Mouse (Mus musculus) CH12.LX (cell line): ENCODE data around the gene Nup62.

Experiments used
- EP300 ChIP-seq: IDR thresholded peaks from 2 replicates; pipeline ENCODE4 v1.6.1; 2011; ENCODE audit warnings: low read length, improper control_type of control experiment
- ETS1 ChIP-seq: conservative IDR thresholded peaks from 2 replicates; pipeline ENCODE4 v1.6.1; 2012; ENCODE audit warnings: low read depth, mild to moderate bottlenecking, inconsistent platforms, low read length, improper control_type of control experiment, moderate library complexity
- KAT2A ChIP-seq: IDR thresholded peaks from 2 replicates; pipeline ENCODE4 v1.6.1; 2012; ENCODE audit warnings: low read length, improper control_type of control experiment, inconsistent platforms; ENCODE audit not compliant: insufficient replicate concordance
- NRF1 ChIP-seq: IDR thresholded peaks from 2 replicates; pipeline ENCODE4 v1.6.1; 2014; ENCODE audit warnings: low read depth, mild to moderate bottlenecking, inconsistent platforms, low read length, improper control_type of control experiment, moderate library complexity
- SIN3A ChIP-seq: IDR thresholded peaks from 2 replicates; pipeline ENCODE4 v1.6.1; 2012; ENCODE audit warnings: low read length, improper control_type of control experiment, inconsistent platforms

DNA sequence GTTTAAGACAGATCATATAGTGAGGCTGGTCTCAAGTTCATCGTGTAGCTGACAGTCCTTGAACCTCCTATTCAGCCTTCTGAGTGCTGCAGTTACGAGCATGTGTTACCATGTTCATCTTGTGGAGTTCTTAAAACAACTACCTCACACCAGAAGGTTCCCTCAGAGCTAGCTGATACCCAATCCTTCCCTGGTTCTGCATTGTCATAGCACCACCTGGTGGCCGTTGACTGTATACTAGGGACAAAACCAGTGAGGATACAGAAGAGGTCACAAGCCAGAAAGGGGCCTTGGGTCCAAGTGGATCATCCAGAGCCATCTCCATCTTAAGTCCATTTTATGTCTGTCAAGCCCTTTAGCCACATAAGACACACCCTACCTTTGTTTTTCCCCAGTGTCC, 9.0 kb downstream of the Nup62 start:
- TF ChIP-seq SIN3A, result no peak
- TF ChIP-seq EP300, result no peak
- TF ChIP-seq KAT2A, result no peak
- no peak for TF ChIP-seq NRF1
- no peak for TF ChIP-seq ETS1
